Mouse (Mus musculus): ENCODE results near the gene Upk1b. TPM values are rescaled to one million over a fixed set of nuclear protein-coding genes. Genes with fewer than 3 reads are reported as not detected.

The Upk1b gene
- total and polyA plus RNA-seq, 3 experiments = not detected

DNA sequence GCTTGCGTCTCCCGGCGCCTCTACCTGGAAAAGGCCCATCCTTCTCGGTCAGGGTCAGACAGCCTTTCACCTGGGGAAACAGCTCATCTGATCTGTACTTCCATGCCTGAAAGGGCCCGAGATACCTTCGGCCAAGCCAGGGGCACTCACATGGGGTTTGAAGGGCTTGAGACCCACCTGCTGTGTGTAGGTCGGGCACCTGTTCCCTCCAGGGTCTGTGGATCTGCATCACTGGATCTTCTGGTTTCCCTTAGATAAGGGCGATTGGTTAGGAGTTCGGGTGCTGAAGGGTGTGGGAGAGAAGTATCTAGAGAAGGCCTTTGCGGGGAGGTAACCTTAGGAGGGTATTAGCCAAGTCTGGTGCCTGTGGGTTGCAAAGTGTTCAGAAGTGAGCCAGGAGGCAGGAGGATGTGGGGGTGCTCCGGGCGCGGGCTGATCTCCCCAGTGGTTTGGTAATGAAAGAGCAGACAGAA, 57.4 kb downstream of the Upk1b start:
- dilution Hi-C loops (cut with MboI; ENCODE audit: extremely low pct_ligation_motif_present, extremely low pct_unique_long_range_greater_than_20kb, low sequenced_read_pairs) (no loop called here), in situ Hi-C loops (cut with MboI; ENCODE audit: low pct_ligation_motif_present, low pct_unique_long_range_greater_than_20kb, low sequenced_read_pairs) (no loop called here)
- TF ChIP-seq TBP (conservative IDR thresholded peaks at IDR 0.05; ENCODE audit: low read depth, low read length) (no peak), USF2 (conservative IDR thresholded peaks at IDR 0.05; ENCODE audit: low read depth, low read length) (no peak), ZKSCAN1 (IDR thresholded peaks at IDR 0.05; ENCODE audit: borderline replicate concordance, low read depth, low read length) (no peak), HCFC1 (IDR thresholded peaks at IDR 0.05; ENCODE audit: low read depth, low read length) (no peak), MXI1 (IDR thresholded peaks at IDR 0.05; ENCODE audit: low read depth, low read length) (no peak), ZC3H11A (IDR thresholded peaks at IDR 0.05; ENCODE audit: low read depth, low read length) (no peak), POLR2AphosphoS2 (IDR thresholded peaks at IDR 0.05; ENCODE audit: low read depth, low read length) (no peak), EP300 (IDR thresholded peaks at IDR 0.05; ENCODE audit: low read length) (no peak), ZMIZ1 (IDR thresholded peaks at IDR 0.05; ENCODE audit: low read depth, low read length) (no peak), MAZ (IDR thresholded peaks at IDR 0.05; ENCODE audit: low read depth, low read length) (no peak), USF1 (IDR thresholded peaks at IDR 0.05; ENCODE audit: low read depth, low read length) (no peak), BHLHE40 (IDR thresholded peaks at IDR 0.05; ENCODE audit: low read depth, low read length) (no peak)
- no peaks in the 10 kb centered on the region for H3K36me3 ChIP-seq (replicated peaks in 1 of 2; ENCODE audit: control insufficient read depth in 1 of 2, insufficient read depth in 1 of 2, low read length in 1 of 2)
- H3K4me1 ChIP-seq (ENCODE audit: control insufficient read depth in 1 of 2, insufficient read depth in 2 of 2) = no peaks in the 10 kb centered on the region
- H3K27me3 ChIP-seq (replicated peaks) = no peaks in the 10 kb centered on the region
- no peak overlapping the region for H3K9ac ChIP-seq (ENCODE audit: insufficient read depth, low read depth)
- H3K4me3 ChIP-seq (replicated peaks in 1 of 3; ENCODE audit: low read depth in 2 of 3, low read length in 2 of 3, poor library complexity in 1 of 3) = no peak overlapping the region
- no peaks in the 10 kb centered on the region for H3K79me2 ChIP-seq (replicated peaks; ENCODE audit: control insufficient read depth, extremely low read depth, insufficient read depth, poor library complexity, severe bottlenecking)
- no peak for DNase-seq (ENCODE audit: extremely low read depth)
- H3K4me2 ChIP-seq (ENCODE audit: insufficient read depth, low read depth, poor library complexity, severe bottlenecking) = no peak overlapping the region
- H3K9me3 ChIP-seq (replicated peaks; ENCODE audit: low read length) = peaks cover 4% of the 10 kb centered on the region
- no peak overlapping the region for H3K27ac ChIP-seq (ENCODE audit: insufficient read depth, low read depth)

GRCm38 (mm10) chr16:38742113-38742658, 57.9 kb downstream of the Upk1b start, which contains the start of gene B4galt4:
B4galt4 (plus strand) TSS chr16:38742264.
- Histone ChIP-seq H3K4me2 (ENCODE audit: insufficient read depth, low read depth, poor library complexity, severe bottlenecking) (no peak within 1 kb of the TSS), H3K27me3 (replicated peaks) (no peaks in the 10 kb centered on the region), H3K79me2 (replicated peaks; ENCODE audit: control insufficient read depth, extremely low read depth, insufficient read depth, poor library complexity, severe bottlenecking) (no peaks in the 10 kb centered on the region), H3K4me1 (ENCODE audit: control insufficient read depth in 1 of 2, insufficient read depth in 2 of 2) (no peaks in the 10 kb centered on the region), H3K36me3 (replicated peaks in 1 of 2; ENCODE audit: control insufficient read depth in 1 of 2, insufficient read depth in 1 of 2, low read length in 1 of 2) (no peaks in the 10 kb centered on the region), H3K27ac (ENCODE audit: insufficient read depth, low read depth) (no peak within 1 kb of the TSS), H3K9ac (ENCODE audit: insufficient read depth, low read depth) (no peak within 1 kb of the TSS), H3K9me3 (replicated peaks; ENCODE audit: low read length) (peaks cover 4% of the 10 kb centered on the region), H3K4me3 (replicated peaks in 1 of 3; ENCODE audit: low read depth in 2 of 3, low read length in 2 of 3, poor library complexity in 1 of 3) (no peak within 1 kb of the TSS)
- TF ChIP-seq SMC3 (IDR thresholded peaks at IDR 0.05; ENCODE audit: low read depth, low read length) = no peak
- TF ChIP-seq MYC (IDR thresholded peaks at IDR 0.05; ENCODE audit: low read depth, low read length) = no peak
- TF ChIP-seq ZC3H11A (IDR thresholded peaks at IDR 0.05; ENCODE audit: low read depth, low read length) = no peak
- TF ChIP-seq BHLHE40 (IDR thresholded peaks at IDR 0.05; ENCODE audit: low read depth, low read length) = no peak
- TF ChIP-seq MAZ (IDR thresholded peaks at IDR 0.05; ENCODE audit: low read depth, low read length) = no peak
- TF ChIP-seq HCFC1 (IDR thresholded peaks at IDR 0.05; ENCODE audit: low read depth, low read length) = no peak
- no peak for TF ChIP-seq MXI1 (IDR thresholded peaks at IDR 0.05; ENCODE audit: low read depth, low read length)
- no peak for TF ChIP-seq IRF4 (IDR thresholded peaks at IDR 0.05; ENCODE audit: low read depth, low read length)
- TF ChIP-seq POLR2A (IDR thresholded peaks at IDR 0.05; ENCODE audit: low read depth, low read length) = no peak
- TF ChIP-seq USF1 (IDR thresholded peaks at IDR 0.05; ENCODE audit: low read depth, low read length) = no peak
- no peak for TF ChIP-seq TCF12 (IDR thresholded peaks at IDR 0.05; ENCODE audit: low read depth, low read length)
- TF ChIP-seq GABPA (IDR thresholded peaks at IDR 0.05; ENCODE audit: insufficient replicate concordance, low read depth, low read length) = no peak
- TF ChIP-seq NRF1 (IDR thresholded peaks at IDR 0.05; ENCODE audit: low read depth, low read length) = no peak
- TF ChIP-seq CTCF (conservative IDR thresholded peaks at IDR 0.05 in 1 of 2, IDR thresholded peaks at IDR 0.05 in 1 of 2; ENCODE audit: low read depth in 2 of 2, low read length in 2 of 2) = no peak
- TF ChIP-seq CHD2 (IDR thresholded peaks at IDR 0.05; ENCODE audit: low read length) = no peak
- no peak for TF ChIP-seq ZKSCAN1 (IDR thresholded peaks at IDR 0.05; ENCODE audit: borderline replicate concordance, low read depth, low read length)
- no peak for TF ChIP-seq JUND (conservative IDR thresholded peaks at IDR 0.05; ENCODE audit: low read depth, low read length)
- DNase-seq (ENCODE audit: extremely low read depth) = no peak
- in situ Hi-C loops (cut with MboI; ENCODE audit: low pct_ligation_motif_present, low pct_unique_long_range_greater_than_20kb, low sequenced_read_pairs) = no loop called here
- dilution Hi-C loops (cut with MboI; ENCODE audit: extremely low pct_ligation_motif_present, extremely low pct_unique_long_range_greater_than_20kb, low sequenced_read_pairs) = no loop called here
